Mouse (Mus musculus) lung, postnatal 25 days (tissue): ENCODE data around the gene Dyrk1b.
"Not testable (repeated sequence)": the region's sequence is repeated elsewhere in the genome, so short reads cannot be mapped to it uniquely, and the experiment has no call there.

Experiments used
- DNase-seq: peaks from one replicate; pipeline ENCODE4 v3.0.0; 2022; ENCODE audit warnings: low spot score

The Dyrk1b gene

DNA sequence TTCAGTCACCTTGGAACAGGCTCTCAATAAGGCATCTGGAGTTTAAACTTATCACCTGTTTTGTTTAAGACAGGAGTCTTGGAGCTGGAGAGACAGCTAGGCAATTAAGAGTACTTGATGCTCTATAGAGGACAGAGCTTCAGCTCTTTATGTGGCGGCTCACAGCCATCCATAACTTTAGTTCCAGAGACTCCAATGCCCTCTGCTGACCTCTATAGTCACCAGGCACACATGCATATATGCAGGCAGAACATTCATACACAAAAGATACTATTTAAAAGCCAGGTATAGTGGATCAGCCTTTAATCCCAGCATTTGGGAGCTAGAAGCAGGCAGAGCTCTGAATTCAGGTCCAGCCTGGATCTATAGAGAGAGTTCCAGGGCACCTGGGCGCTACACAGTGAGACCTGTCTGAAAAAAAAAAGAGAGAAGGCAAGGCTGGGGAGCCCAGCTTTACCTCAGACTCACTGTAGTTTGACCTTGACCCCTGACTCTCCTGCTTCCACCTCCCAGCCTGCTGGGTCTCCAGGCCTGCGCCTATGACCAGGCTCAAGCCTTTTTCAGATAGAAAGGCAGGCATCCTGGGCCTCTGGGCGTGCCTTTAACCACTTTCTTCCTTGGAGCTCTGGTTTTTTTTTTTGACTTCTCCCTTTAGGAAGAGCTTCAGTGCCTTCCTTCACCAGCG is 16.3 kb downstream of the Dyrk1b start:
- DNase-seq, result no peak

GRCm38 (mm10) chr7:28196528-28196927 is 17.3 kb downstream of the Dyrk1b start:
- no peak for DNase-seq

DNA sequence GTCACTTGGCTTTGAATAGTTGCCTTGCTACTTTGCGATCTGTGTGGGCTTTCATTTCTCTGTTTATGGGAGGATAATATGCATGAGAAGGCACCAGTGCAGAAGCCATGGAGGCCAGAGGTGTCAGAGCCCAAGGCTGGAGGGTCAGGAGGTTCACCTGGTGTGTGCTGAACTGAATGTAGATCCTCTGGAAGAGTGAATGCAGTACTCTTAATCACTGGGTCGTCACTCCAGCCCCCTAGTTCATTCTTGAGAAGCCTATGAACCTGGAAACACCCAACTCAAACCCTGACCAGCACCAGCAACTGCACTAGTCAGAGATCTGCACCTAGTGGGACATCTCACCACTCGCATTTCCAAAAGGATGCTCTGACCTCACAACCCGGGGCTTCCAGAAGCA is 19.8 kb downstream of the Dyrk1b start:
- DNase-seq, result no peak

GRCm38 (mm10) chr7:28203207-28204108 is 24.2 kb downstream of the Dyrk1b start:
- DNase-seq, result no peak

DNA sequence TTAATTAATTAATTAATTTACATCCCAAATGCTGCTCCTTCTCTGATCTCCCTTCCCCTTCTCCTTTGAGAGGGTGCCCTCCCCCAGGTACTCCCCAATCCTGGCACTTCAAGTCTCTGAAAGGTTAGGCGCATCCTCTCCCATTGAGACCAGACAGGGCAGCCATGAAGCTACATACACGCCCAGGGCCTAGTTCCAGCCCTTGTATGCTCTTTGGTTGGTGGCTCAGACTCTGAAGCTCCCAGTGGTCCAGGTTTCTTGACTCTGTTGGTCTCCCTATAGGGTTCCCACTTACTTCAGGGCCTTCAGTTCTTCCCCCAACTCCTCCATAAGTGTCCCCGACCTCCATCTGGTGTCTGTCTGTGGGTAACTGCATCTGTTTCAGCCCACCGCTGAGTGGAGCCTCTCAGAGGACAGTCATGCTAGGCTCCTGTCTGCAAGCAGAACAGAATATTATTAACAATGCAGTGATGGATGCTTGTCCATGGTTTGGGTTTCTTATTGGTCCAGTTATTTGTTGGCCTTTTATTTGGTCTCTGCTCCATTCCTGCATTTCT is 26.9 kb downstream of the Dyrk1b start:
- peak; percentile 16 for DNase-seq

DNA sequence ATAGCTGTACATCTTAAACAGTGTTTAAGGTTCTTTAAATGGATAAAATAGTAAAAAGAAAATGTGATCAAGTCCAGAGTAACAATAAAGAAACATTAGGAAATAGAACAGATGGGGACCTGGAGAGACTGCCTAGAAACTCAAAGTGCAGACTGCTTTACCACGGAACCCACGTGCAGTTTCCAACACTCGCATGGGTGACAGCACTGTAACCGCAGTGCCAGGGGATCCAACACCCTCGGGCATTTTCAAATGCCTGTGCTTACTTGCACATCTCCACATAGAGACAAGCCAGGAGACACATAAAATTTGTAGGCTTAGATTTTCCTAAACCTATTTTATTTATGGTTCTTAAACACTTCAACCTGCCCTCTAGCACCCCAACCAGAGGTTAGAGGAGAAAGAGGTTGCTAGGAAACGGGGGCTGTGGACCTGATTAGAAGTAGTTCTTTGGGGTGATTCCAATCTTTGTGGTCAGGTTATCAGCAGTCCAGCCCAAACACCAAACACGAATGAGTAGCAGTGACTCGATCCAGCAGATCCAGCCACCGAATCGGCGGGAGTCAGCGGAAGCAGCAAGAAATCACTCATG is 29.2 kb downstream of the Dyrk1b start:
- no peak for DNase-seq

- DNase-seq, result peak; percentile 73
Observed at GRCm38 (mm10) chr7:28208988-28209508, 29.8 kb downstream of the Dyrk1b start.

DNA sequence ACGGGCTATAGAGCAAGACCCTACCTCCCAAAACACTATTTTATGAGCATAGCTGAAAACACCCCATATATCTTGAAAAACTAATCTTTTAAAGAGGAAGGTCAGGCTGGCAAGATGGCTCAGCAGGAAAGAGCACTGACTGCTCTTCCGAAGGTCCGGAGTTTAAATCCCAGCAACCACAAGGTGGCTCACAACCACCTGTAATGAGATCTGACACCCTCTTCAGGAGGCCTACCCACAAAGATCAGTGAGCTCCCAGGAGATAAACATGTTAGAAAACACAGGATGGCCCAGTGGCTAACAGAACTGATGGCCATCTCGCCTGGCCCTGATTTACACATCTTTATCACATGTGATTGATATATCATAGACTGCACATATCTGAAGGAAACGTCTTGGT is 31.5 kb downstream of the Dyrk1b start:
- no peak for DNase-seq

- DNase-seq, result peak; percentile 51
Observed at GRCm38 (mm10) chr7:28214142-28214541, 34.9 kb downstream of the Dyrk1b start.

DNA sequence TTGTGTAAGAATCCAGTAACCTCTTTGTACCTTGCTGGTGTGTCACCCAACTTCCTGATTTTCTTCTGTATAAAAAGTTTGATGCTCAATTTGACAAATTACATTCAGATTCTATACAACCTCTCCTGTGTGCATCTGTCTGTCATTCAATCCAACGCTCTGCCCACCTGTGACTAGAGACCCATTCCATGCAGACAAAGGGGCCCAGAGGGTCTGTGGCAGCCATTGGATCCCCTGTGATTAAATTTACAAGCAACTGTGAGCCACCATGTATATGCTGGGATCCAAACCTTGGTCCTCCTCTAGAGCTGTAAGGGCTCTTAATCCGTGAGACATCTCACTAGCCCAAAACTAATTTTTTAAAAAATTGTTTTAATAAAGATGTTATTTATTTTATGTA is 36.7 kb downstream of the Dyrk1b start:
- DNase-seq, result not testable (repeated sequence)

DNA sequence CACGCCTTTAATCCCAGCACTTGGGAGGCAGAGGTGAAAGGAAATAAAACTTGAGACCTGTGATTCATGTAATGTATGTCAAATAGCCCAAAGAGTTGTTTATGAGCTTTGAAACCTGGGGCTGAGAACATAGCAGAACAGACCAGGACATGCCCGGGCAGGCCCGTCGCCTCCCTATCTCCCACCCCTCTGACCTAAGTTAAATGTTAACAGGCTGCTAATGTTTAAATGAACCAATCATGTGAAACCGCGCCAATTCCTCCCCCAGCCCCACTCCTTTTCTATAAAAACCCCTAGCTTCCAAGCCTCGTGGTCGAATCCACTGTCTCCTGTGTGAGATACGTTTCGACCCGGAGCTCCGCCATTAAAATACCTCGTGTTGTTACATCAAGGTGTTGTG is 38.5 kb downstream of the Dyrk1b start:
- DNase-seq, result not testable (repeated sequence)

- not testable (repeated sequence) for DNase-seq
Observed at GRCm38 (mm10) chr7:28218951-28219740, 39.9 kb downstream of the Dyrk1b start.

DNA sequence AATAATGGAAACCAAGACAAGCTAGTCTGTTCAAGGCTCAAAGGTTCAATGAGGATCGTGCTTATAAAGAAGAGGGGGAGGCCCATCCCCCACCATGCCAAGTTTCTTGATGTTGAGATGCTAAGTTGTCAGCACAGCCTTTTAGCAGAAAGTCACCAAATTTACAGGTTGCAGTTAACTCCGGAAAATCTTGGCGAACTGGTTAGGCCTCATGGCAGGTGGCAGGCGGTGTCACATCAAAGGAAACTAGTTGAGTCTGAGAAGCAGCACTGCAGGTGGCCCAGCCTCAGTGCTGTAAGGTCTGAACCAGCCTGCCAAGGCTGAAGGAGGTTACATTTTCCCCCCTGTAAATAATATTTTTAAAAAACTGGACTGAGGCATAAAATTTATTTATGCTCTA is 47.6 kb downstream of the Dyrk1b start:
- not testable (repeated sequence) for DNase-seq

GRCm38 (mm10) chr7:28227421-28227820 is 48.2 kb downstream of the Dyrk1b start:
- DNase-seq, result not testable (repeated sequence)
